Mouse (Mus musculus) splenic B cell, adult 2 months (primary cell): ENCODE measurements around the gene Erbb3.
"Not testable (repeated sequence)": the region's sequence is repeated elsewhere in the genome, so short reads cannot be mapped to it uniquely, and the experiment has no call there.

Source experiments
- DNase-seq: peaks from one replicate; pipeline ENCODE4 v3.0.0-alpha.2; 2011; ENCODE audit warnings: low read depth, low spot score
- H3K27me3 ChIP-seq: 2 replicates; pipeline ENCODE4 v1.6.1; 2012; ENCODE audit warnings: mild to moderate bottlenecking, low read length, moderate library complexity, mixed read lengths; ENCODE audit not compliant: control insufficient read depth, poor library complexity, insufficient read depth, severe bottlenecking
- H3K36me3 ChIP-seq: 2 replicates; pipeline ENCODE4 v1.6.1; 2012; ENCODE audit warnings: mild to moderate bottlenecking, low read length, moderate library complexity, mixed read lengths; ENCODE audit not compliant: control insufficient read depth, poor library complexity, insufficient read depth, severe bottlenecking

The Erbb3 gene

GRCm38 (mm10) chr10:128556286-128556685 lies 33.2 kb downstream of the Erbb3 start:
- peak; percentile 54 for DNase-seq
- H3K36me3 ChIP-seq = peaks cover 15% of the 10 kb centered on the region
- no peaks in the 10 kb centered on the region for H3K27me3 ChIP-seq

DNA sequence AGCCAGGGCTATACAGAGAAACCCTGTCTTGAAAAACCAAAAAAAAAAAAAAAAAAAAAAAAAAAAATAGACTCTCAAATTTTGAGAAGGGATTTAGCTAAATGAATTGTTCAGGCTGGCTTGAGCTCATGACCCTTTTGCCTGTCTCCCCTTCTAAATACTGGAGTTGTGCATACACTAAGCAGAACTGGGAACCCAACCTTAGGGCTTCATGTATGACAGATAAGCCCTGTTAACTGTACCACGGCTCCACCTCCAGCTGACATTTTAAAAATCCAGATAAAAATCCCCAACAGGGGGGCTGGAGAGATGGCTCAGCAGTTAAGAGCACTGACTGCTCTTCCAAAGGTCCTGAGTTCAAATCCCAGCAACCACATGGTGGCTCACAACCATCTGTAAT lies 33.9 kb downstream of the Erbb3 start:
- H3K36me3 ChIP-seq = peaks cover 11% of the 10 kb centered on the region
- DNase-seq, H3K27me3 ChIP-seq: not testable (repeated sequence)

DNA sequence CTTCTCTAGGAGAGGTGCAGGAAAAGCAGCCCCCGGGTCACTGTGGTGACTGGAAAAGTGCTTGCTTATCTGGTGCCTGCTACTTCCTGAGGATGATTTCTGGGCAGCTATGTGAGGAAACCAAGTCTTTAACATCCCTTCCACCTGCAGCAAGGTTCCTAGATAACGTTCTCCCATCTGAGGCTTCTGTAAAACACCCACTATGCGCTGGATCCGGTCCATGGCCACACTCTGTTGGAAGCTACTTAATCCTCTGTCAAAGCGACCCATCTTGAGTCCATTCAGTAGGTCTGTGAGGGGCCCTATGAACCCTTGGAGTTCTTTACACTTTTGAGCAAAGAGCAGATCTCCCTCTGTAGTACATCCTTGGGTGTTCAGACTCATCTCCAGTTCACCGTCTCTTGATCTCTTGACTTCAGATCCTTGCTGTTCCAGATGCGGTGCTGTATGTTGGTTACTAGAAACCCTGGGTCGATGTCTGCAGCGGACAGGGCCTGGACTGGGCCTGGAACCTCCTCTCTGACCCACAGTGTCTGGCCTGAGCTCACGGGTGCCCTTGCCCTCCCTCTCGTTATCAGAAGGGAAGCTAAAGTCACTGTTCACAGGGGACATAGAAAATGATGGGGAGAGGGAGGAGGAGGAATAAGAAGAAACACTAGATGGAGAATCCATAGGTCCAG lies 39.2 kb downstream of the Erbb3 start:
- H3K36me3 ChIP-seq, H3K27me3 ChIP-seq, DNase-seq: not testable (repeated sequence)

DNA sequence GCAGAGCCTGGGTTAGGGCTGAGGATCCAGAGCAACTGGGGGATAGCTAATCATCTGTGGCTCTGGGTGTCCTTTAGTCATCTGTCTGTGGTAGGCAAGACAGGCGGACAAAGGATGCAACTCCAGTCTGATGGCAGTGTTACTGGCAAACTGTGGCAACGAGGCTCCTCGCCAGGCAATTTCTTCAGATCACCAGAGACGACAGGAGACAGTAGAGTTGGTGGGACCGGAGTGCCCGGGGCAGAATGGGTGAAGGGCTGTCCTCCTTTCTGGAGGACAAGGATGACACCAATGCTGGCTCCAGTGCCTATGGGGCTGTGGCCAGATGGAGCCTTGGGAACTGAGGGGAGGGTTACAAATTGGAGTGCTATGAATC lies 39.8 kb downstream of the Erbb3 start:
- peak; percentile 23 for DNase-seq
- not testable (repeated sequence) for H3K36me3 ChIP-seq, H3K27me3 ChIP-seq

DNA sequence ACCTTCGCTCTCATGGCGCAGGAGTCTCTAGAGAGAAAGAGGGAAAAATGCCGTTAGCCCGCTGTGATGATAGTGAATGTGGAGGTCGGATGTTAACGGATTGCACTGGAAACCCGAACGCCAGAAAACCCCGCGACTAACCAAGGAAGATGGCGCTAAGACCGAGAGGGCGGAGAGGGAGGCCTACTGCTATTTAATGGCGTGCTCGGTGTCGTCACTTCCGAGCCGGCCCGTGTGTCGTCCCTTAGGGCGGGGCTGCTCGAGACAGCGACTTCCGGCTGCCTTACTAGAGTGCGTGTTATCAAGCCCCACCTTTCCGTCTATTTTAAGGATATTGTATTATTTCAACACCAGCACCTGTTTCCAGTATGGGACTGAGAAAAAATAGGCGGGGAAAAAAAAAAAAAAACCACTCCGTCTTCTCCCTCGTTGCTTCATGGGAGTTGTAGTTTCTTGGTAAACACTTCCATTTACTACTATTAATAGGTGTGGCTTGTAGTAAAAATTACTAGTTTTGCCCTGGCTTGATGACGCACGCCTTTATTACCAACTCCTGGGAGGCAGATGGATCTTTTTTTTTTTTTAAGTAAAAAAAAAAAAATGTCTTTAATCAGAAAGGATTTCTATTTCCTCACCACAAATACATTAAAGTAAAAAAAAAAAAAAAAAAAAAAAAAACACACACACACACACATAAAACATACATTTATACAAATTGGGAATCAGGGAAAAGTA lies 40.3 kb downstream of the Erbb3 start, which contains the start of gene Rpl41:
Gene Rpl41, minus strand, starts transcription at position 359 of the 735 bp plus-strand sequence.
- DNase-seq = peak; percentile 98
- Histone ChIP-seq H3K27me3 (no peaks in the 10 kb centered on the region), H3K36me3 (peaks cover 13% of the 10 kb centered on the region)

DNA sequence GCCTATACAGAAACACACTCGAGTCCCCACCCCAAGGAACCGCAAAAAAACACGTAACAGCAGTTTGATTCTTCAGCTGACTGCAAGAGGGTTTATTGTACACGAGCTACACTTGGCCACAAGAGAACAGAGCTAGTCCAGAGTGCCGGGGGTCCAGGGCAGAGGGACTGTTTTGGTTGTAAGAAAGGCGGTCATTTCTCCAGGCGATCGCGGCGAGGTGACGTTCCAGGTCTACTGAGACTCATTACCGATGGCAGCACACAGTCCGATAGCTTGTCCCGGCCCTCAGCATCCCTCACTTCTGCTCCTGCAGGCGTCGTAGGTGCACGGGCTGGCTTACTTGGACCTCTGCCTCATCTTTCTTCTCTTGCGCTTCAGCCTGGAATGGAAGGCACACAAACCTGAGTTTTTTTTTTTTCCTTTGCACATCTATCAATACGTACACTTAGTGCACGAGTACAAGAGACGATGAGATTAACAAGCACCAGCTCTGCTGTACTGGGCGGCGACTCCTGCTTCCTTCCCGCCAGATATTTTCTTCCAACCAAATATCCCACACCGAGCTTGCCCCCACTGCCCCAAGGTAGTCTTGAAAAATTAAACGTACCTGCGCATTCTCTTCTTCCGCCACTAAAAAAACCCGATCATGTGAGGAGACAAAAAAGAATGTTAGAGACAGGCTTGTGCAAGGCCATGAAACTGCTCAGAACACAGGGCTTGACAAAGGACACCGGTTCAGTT lies 41.2 kb downstream of the Erbb3 start:
- H3K27me3 ChIP-seq, DNase-seq: not testable (repeated sequence)
- peaks cover 18% of the 10 kb centered on the region for H3K36me3 ChIP-seq

GRCm38 (mm10) chr10:128547361-128548032 lies 42.0 kb downstream of the Erbb3 start, which contains the start of gene Zc3h10:
TSS of gene Zc3h10 (minus strand) at chr10:128547774.
- Histone ChIP-seq H3K36me3 (peaks cover 18% of the 10 kb centered on the region), H3K27me3 (no peaks in the 10 kb centered on the region)
- peak; percentile 99 for DNase-seq

DNA sequence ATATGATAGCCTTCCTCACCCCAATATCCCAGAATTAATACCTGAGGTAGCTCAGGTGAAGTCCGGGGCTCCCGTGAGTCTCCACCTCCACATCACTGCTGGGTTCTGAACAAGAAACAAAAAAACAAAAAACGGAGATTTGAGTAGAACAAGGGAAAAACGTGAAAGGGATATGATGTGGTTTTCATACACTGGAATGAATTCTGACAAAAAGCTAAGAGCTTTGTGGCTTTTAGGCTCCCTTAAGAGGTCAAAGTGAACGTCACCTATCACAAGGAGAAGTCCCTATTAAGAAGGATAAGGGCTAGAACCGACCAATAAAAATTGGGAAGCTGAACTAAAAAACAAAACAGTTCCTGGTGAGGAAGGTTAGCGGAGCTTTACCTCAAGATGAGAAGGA lies 42.7 kb downstream of the Erbb3 start:
- no peaks in the 10 kb centered on the region for H3K27me3 ChIP-seq
- peaks cover 18% of the 10 kb centered on the region for H3K36me3 ChIP-seq
- DNase-seq = no peak

- peak; percentile 64 for DNase-seq
- Histone ChIP-seq H3K36me3 (peaks cover 18% of the 10 kb centered on the region), H3K27me3 (no peaks in the 10 kb centered on the region)
Measured at GRCm38 (mm10) chr10:128546361-128546760, 43.1 kb downstream of the Erbb3 start.

DNA sequence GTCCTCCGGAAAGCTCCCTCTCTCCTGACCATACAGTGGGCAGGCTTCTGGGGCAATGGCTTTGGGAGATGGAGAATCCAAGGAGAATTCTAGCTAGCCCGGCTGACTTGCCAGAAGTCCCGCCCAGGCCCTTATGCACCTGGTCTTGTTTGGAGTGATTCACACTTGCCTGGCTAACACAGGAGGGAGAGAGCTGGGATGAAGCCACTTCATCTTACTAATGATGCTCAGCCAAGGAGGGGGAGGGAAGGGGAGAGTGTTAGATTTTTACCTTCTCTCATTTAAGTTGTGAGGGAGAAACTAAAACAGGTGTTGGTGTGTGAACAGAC lies 43.9 kb downstream of the Erbb3 start:
- Histone ChIP-seq H3K36me3 (peaks cover 18% of the 10 kb centered on the region), H3K27me3 (no peaks in the 10 kb centered on the region)
- DNase-seq = no peak

DNA sequence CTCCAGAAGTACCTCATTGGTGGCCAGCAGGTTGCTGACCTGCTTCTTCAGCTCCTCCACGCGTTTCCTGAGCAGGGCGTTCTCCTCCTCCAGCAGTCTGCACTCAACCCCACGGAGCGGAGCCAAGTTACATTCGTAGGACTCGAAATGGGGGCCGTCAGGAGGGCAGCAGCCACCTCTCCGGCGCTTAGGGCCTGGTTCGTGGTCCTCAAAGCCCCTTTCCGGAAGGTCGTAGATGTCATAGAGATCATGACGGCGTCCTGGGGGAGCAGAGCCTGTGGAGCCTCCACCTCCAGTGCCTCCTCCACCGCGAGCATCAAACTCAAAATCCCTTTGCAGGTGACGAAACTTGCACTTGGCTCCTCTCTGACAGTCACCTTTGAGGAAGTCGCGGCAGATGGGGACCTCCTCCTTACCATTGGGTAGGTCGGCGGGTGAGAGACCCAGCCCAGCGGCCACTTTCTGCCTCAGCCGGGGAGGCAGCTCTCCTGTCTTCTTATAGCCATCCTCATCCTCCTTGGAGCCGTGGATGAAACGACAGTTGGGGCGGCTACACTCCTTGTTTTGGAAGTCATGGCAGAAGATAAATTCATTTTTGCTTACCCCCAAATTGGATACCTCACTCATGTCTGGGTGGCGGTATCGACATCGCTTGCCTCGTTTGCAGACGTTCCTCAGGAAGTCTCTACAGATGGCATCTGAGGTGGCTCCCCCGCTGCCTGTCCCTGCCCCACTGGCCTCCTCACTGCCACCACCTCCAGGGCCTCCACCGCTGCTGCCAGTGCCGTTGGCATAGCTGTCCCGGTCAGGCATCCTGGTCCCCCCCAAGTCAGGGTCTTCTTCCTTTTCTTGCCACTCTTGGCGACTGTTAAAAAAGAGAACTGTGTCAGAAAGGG lies 44.5 kb downstream of the Erbb3 start:
- Histone ChIP-seq H3K36me3 (peaks cover 18% of the 10 kb centered on the region), H3K27me3 (no peaks in the 10 kb centered on the region)
- no peak for DNase-seq

DNA sequence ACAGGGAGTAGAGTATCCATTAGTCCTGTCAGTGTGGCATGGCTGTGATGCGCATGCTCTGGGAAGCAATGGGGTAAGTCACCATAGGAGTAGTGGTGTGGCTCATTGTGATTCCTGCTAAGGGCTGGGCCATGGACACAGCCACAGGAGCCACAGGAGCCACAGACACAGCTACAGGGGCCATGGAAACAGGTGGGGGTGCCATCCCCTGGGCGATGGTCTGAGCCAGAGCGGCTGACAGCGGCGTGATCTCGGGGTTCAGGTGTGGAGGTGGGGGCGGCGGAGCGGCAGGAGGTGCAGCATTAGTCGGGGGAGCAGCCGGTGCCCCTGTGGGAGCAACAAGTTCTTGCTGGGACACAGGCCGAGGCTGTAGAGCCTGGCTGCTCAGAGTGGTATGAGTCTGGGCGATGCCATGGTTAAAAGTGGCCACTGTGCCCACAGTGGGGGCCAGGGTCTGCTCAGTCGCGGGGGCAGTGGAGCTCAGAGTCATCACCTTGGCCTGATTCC lies 45.2 kb downstream of the Erbb3 start:
- no peak for DNase-seq
- Histone ChIP-seq H3K27me3 (no peaks in the 10 kb centered on the region), H3K36me3 (peaks cover 18% of the 10 kb centered on the region)

DNA sequence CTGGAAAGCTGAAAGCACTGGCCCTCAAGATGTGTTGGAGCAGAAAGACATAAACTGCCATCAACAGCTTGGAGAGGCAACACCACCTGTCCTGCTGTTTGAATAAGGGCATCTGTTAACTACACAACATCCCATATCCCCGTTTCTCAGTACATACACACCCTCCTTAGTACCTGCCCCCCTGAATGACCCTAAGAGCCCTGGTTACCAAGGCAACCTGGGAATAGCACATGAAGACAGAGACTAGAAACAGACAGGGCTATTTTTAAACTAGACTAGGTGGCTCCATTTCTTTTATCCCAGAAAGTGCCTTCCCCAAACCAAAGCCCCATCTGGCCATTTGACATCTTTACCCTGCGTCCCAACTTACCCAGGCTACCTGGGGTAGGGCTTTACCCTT lies 46.4 kb downstream of the Erbb3 start:
- no peak for DNase-seq
- Histone ChIP-seq H3K36me3 (peaks cover 18% of the 10 kb centered on the region), H3K27me3 (no peaks in the 10 kb centered on the region)
